Mouse (Mus musculus) limb, embryonic 15.5 days (tissue): ENCODE data around the gene Zfp366. TPM values are rescaled to one million over a fixed set of nuclear protein-coding genes. Genes with fewer than 3 reads are reported as not detected.

ENCODE experiments used
- ATAC-seq: fragments of 200-750 bp; cut with Nextera tagmentation; 2 replicates; pipeline ENCODE4 v1.8.0; 2017; ENCODE audit warnings: low read depth, moderate TSS enrichment; ENCODE audit not compliant: insufficient number of reproducible peaks, low FRiP score, low TSS enrichment
- H3K27ac ChIP-seq: fragments of 300-500 bp; sonication (generic); 2 replicates; pipeline ENCODE4 v1.5.1; 2015; ENCODE audit warnings: moderate library complexity, mild to moderate bottlenecking, inconsistent platforms
- H3K27me3 ChIP-seq: fragments of 300-500 bp; sonication (generic); 2 replicates; pipeline ENCODE4 v1.6.1; 2015; ENCODE audit warnings: inconsistent platforms
- H3K36me3 ChIP-seq: fragments of 300-500 bp; sonication (generic); 2 replicates; pipeline ENCODE4 v1.6.1; 2015; ENCODE audit warnings: inconsistent platforms
- H3K4me1 ChIP-seq: fragments of 300-500 bp; sonication (generic); 2 replicates; pipeline ENCODE4 v1.6.1; 2015; ENCODE audit warnings: inconsistent platforms
- H3K4me2 ChIP-seq: fragments of 300-500 bp; sonication (generic); 2 replicates; pipeline ENCODE4 v1.6.1; 2015; ENCODE audit warnings: mild to moderate bottlenecking, inconsistent platforms
- H3K4me3 ChIP-seq: fragments of 300-500 bp; sonication (generic); 2 replicates; pipeline ENCODE4 v1.5.1; 2015; ENCODE audit warnings: mild to moderate bottlenecking, inconsistent platforms
- H3K9ac ChIP-seq: fragments of 300-500 bp; sonication (generic); 2 replicates; pipeline ENCODE4 v1.6.1; 2015; ENCODE audit warnings: inconsistent platforms
- H3K9me3 ChIP-seq: fragments of 300-500 bp; sonication (generic); 2 replicates; pipeline ENCODE4 v1.6.1; 2016; ENCODE audit warnings: inconsistent platforms
- WGBS: fragments of 180-500 bp; shearing (Covaris S2); methylation state at CpG from one replicate; pipeline ENCODE4 v1.1.7; 2015; 5-methylcytosine and 5-hydroxymethylcytosine counted together
- polyA plus RNA-seq: library from polyadenylated mRNA; unstranded; fragments of >200 nt; fragmentation: Nextera tagmentation; extraction: Ambion mirVana; gene quantifications from 2 replicates; pipeline ENCODE4 v1.2.1, GENCODE M21; 2015

Gene Zfp366
- polyA plus RNA-seq, 1 experiment from 2014 or later, result 0.67 TPM

GRCm38 (mm10) chr13:99272046-99272445 is 87.4 kb downstream of the Zfp366 start:
- no peak overlapping the region for H3K4me2 ChIP-seq
- WGBS, result 88% methylated on average over 3 of the region's 3 CpGs
- no peak overlapping the region for H3K4me3 ChIP-seq
- H3K9ac ChIP-seq, result no peak overlapping the region
- H3K4me1 ChIP-seq, result no peaks in the 10 kb centered on the region
- H3K27me3 ChIP-seq, result no peaks in the 10 kb centered on the region
- no peaks in the 10 kb centered on the region for H3K36me3 ChIP-seq
- H3K27ac ChIP-seq, result no peak overlapping the region
- no peaks in the 10 kb centered on the region for H3K9me3 ChIP-seq
- no peak for ATAC-seq

GRCm38 (mm10) chr13:99277521-99277920 is 92.9 kb downstream of the Zfp366 start:
- Histone ChIP-seq H3K4me1 (no peaks in the 10 kb centered on the region), H3K36me3 (no peaks in the 10 kb centered on the region), H3K4me3 (no peak overlapping the region), H3K9ac (no peak overlapping the region), H3K27ac (no peak overlapping the region), H3K27me3 (no peaks in the 10 kb centered on the region), H3K9me3 (no peaks in the 10 kb centered on the region), H3K4me2 (no peak overlapping the region)
- ATAC-seq, result no peak
- 96% methylated on average over 3 of the region's 3 CpGs for WGBS

GRCm38 (mm10) chr13:99278511-99278910 is 93.9 kb downstream of the Zfp366 start:
- ATAC-seq, result no peak
- H3K27ac ChIP-seq, result no peak overlapping the region
- no peak overlapping the region for H3K9ac ChIP-seq
- WGBS, result 81% methylated on average over 6 of the region's 6 CpGs
- no peaks in the 10 kb centered on the region for H3K27me3 ChIP-seq
- no peak overlapping the region for H3K4me2 ChIP-seq
- H3K36me3 ChIP-seq, result no peaks in the 10 kb centered on the region
- H3K4me3 ChIP-seq, result no peak overlapping the region
- H3K4me1 ChIP-seq, result peaks cover 7% of the 10 kb centered on the region
- no peaks in the 10 kb centered on the region for H3K9me3 ChIP-seq

- ATAC-seq, result no peak
- Histone ChIP-seq H3K9me3 (no peaks in the 10 kb centered on the region), H3K27ac (no peak overlapping the region), H3K27me3 (no peaks in the 10 kb centered on the region), H3K4me1 (peaks cover 9% of the 10 kb centered on the region), H3K4me3 (no peak overlapping the region), H3K4me2 (no peak overlapping the region), H3K9ac (no peak overlapping the region), H3K36me3 (no peaks in the 10 kb centered on the region)
- 70% methylated on average over 10 of the region's 10 CpGs for WGBS
Measured at GRCm38 (mm10) chr13:99279351-99279750, 94.7 kb downstream of the Zfp366 start.

GRCm38 (mm10) chr13:99282961-99283360 is 98.3 kb downstream of the Zfp366 start:
- Histone ChIP-seq H3K27ac (no peak overlapping the region), H3K27me3 (no peaks in the 10 kb centered on the region), H3K4me3 (no peak overlapping the region), H3K4me1 (peaks cover 11% of the 10 kb centered on the region), H3K4me2 (no peak overlapping the region), H3K9ac (no peak overlapping the region), H3K36me3 (no peaks in the 10 kb centered on the region), H3K9me3 (no peaks in the 10 kb centered on the region)
- no peak for ATAC-seq
- 34% methylated on average over 6 of the region's 6 CpGs for WGBS

- no peaks in the 10 kb centered on the region for H3K9me3 ChIP-seq
- H3K4me3 ChIP-seq, result no peak overlapping the region
- H3K27me3 ChIP-seq, result no peaks in the 10 kb centered on the region
- H3K4me2 ChIP-seq, result no peak overlapping the region
- peaks cover 11% of the 10 kb centered on the region for H3K4me1 ChIP-seq
- no peak for ATAC-seq
- 69% methylated on average over 12 of the region's 12 CpGs for WGBS
- H3K27ac ChIP-seq, result no peak overlapping the region
- H3K36me3 ChIP-seq, result no peaks in the 10 kb centered on the region
- H3K9ac ChIP-seq, result no peak overlapping the region
Measured at GRCm38 (mm10) chr13:99283916-99284315, 99.3 kb downstream of the Zfp366 start.

- H3K27me3 ChIP-seq, result no peaks in the 10 kb centered on the region
- no peak overlapping the region for H3K27ac ChIP-seq
- peaks cover 11% of the 10 kb centered on the region for H3K4me1 ChIP-seq
- H3K4me2 ChIP-seq, result no peak overlapping the region
- no peaks in the 10 kb centered on the region for H3K36me3 ChIP-seq
- no peaks in the 10 kb centered on the region for H3K9me3 ChIP-seq
- 77% methylated on average over 21 of the region's 21 CpGs for WGBS
- ATAC-seq, result no peak
- H3K9ac ChIP-seq, result no peak overlapping the region
- H3K4me3 ChIP-seq, result no peak overlapping the region
Measured at GRCm38 (mm10) chr13:99284400-99285160, 100.0 kb downstream of the Zfp366 start.

GRCm38 (mm10) chr13:99285241-99285640 is 100.6 kb downstream of the Zfp366 start:
- H3K4me2 ChIP-seq, result no peak overlapping the region
- H3K27ac ChIP-seq, result no peak overlapping the region
- no peak overlapping the region for H3K9ac ChIP-seq
- no peak for ATAC-seq
- no peak overlapping the region for H3K4me3 ChIP-seq
- peaks cover 11% of the 10 kb centered on the region for H3K4me1 ChIP-seq
- no peaks in the 10 kb centered on the region for H3K27me3 ChIP-seq
- H3K36me3 ChIP-seq, result no peaks in the 10 kb centered on the region
- no peaks in the 10 kb centered on the region for H3K9me3 ChIP-seq
- WGBS, result 63% methylated on average over 2 of the region's 2 CpGs

- no peak for ATAC-seq
Measured at GRCm38 (mm10) chr13:99287207-99287606, 102.6 kb downstream of the Zfp366 start.

GRCm38 (mm10) chr13:99287786-99288185 is 103.2 kb downstream of the Zfp366 start:
- H3K27ac ChIP-seq, result no peak overlapping the region
- no peak overlapping the region for H3K4me3 ChIP-seq
- no peaks in the 10 kb centered on the region for H3K27me3 ChIP-seq
- H3K4me1 ChIP-seq, result peaks cover 9% of the 10 kb centered on the region
- no peaks in the 10 kb centered on the region for H3K36me3 ChIP-seq
- no peak overlapping the region for H3K9ac ChIP-seq
- WGBS, result 81% methylated on average over 9 of the region's 9 CpGs
- no peaks in the 10 kb centered on the region for H3K9me3 ChIP-seq
- ATAC-seq, result no peak
- no peak overlapping the region for H3K4me2 ChIP-seq

More at GRCm38 (mm10) chr13:99287207-99287606, 102.6 kb downstream of the Zfp366 start:
- Histone ChIP-seq H3K36me3 (no peaks in the 10 kb centered on the region), H3K27ac (no peak overlapping the region), H3K4me3 (no peak overlapping the region), H3K9ac (no peak overlapping the region), H3K4me2 (no peak overlapping the region), H3K27me3 (no peaks in the 10 kb centered on the region), H3K4me1 (peaks cover 11% of the 10 kb centered on the region), H3K9me3 (no peaks in the 10 kb centered on the region)
- WGBS, result 88% methylated on average over 4 of the region's 4 CpGs

GRCm38 (mm10) chr13:99290766-99291165 is 106.1 kb downstream of the Zfp366 start:
- H3K27ac ChIP-seq, result no peak overlapping the region
- H3K4me3 ChIP-seq, result no peak overlapping the region
- no peaks in the 10 kb centered on the region for H3K4me1 ChIP-seq
- H3K27me3 ChIP-seq, result no peaks in the 10 kb centered on the region
- no peak overlapping the region for H3K4me2 ChIP-seq
- no peak for ATAC-seq
- no peaks in the 10 kb centered on the region for H3K9me3 ChIP-seq
- no peak overlapping the region for H3K9ac ChIP-seq
- 90% methylated on average over 8 of the region's 8 CpGs for WGBS
- H3K36me3 ChIP-seq, result no peaks in the 10 kb centered on the region

- Histone ChIP-seq H3K9ac (no peak overlapping the region), H3K4me1 (0 out of 2 replicates have a peak, but pooled peaks cover 3% of the 10 kb centered on the region), H3K27ac (no peak overlapping the region), H3K4me3 (no peak overlapping the region), H3K9me3 (no peaks in the 10 kb centered on the region), H3K36me3 (no peaks in the 10 kb centered on the region), H3K4me2 (no peak overlapping the region), H3K27me3 (no peaks in the 10 kb centered on the region)
- no peak for ATAC-seq
- 87% methylated on average over 13 of the region's 13 CpGs for WGBS
Measured at GRCm38 (mm10) chr13:99294176-99294575, 109.6 kb downstream of the Zfp366 start.
